Mouse (Mus musculus): Measurements from ENCODE around the gene Fam83f.

Gene Fam83f

GRCm38 (mm10) chr15:80664444-80664843 is 7.2 kb upstream of the Fam83f start:
- no peak for DNase-seq (ENCODE audit: low read depth, low spot score)

DNA sequence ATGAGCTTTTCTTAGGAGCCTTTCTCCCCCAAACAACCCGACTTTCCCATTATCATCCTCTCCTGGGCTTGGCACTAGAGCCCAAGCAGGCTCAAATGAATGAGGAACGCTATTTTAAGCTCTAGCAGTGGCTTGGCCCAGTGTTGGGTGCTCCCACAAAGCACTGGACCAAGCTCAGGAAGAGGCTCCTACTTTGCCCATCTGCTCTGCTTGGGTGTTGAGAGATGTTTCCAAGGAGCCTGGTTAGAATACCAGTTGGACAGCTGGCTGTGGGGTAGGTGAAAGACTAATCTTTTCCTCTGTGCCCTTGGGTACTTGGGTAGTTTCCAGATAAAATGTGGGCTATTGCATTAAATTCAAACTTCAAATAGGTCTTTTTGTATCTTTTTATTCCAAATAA is 1.2 kb downstream of the Fam83f start:
- no peak for DNase-seq (ENCODE audit: low read depth, low spot score)

DNA sequence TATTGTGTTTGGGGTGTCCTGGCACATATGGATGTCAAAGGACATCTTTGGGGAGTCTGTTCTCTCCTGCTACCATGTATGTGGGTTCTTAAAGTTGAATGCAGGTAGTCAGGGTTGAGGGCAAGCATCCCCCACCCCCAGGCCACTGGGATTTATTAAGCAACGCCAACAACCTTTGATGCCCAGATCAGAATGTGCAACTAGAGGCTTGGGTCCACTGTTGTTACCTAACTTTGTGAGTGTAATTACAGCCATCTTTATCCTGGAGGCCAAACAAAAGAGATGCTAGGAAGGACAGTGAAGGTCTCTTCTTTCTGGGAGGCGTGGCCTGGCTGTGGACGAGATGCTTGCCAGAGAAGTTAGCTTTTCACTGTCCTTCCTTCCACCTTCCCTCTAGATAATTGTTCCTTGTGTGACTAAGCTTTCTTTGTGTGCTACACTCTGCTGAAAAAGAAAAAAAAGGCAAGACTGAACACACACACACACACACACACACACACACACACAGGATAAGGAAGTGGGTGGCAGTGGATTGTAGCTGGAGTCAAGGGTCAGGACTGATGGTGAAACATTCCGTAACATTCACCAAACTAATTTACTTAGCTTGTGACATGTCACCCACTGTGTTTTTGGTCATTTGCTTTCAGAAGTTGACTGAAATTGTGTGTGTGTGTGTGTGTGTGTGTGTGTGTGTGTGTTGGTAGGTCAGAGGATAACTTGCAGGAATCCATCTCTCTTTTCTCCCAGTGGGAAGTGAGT is 1.9 kb downstream of the Fam83f start:
- DNase-seq (ENCODE audit: low read depth, low spot score), result no peak

GRCm38 (mm10) chr15:80674700-80675099 is 3.1 kb downstream of the Fam83f start:
- DNase-seq (ENCODE audit: low read depth, low spot score), result no peak

DNA sequence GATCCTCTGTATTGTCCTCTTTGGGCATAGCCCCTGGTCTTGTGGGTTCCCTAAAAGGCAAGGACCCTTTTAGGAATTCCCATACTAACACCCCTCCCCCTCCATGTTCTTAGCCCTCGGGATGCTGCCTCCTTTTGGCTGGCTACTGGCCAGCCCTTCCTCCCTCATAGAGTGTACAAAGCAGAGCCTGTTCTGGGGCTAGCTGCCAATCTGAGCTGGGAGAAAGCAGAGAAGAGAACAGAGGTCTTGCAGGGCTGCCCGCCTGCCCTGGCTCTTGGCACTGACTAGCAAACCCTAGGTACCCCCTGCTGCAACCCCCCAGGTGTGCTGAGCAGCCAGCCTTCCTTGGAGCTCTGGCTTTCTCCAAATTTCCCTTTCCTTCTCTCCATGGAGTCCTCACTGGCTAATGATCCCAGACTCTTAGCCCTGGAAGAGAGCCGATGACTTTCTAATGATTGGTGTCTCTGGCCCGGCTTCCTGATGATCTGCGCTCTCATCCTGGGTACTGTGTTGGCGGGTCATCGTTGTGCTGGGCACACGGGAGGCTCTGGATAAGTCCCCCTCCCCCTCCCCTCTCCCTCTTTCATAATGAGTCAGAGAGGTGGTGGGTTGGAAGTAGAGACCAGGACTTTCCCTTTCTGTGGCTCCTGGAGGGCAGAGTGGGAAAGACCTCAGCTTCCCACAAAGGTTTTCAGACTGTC is 8.0 kb downstream of the Fam83f start:
- DNase-seq (ENCODE audit: low read depth, low spot score), result no peak

- no peak for DNase-seq (ENCODE audit: low read depth, low spot score)
These were observed 8.8 kb downstream of the Fam83f start for GRCm38 (mm10) chr15:80680347-80681030.

GRCm38 (mm10) chr15:80681466-80681881 is 9.8 kb downstream of the Fam83f start:
- DNase-seq (ENCODE audit: low read depth, low spot score), result no peak

DNA sequence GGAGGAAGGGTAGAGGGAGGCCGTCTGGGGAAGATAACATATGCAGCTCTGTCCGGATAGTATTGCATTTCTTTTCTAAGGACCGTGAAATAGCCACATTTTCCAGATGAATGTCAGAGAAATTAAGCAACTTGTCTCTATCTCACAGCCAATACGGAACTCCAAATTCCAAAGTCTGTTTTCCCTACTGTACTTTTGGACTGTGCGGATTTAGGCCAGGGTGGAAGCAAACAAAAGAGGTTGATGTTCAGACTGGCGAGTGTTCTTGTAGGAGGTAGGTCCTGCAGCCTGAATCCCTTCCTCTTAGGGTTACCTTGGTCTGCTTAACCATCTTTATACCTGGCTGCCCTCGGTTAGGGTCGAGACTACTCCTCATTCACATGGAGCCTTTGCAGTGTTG is 10.7 kb downstream of the Fam83f start:
- DNase-seq (ENCODE audit: low read depth, low spot score), result no peak

- DNase-seq (ENCODE audit: low read depth, low spot score), result no peak
These were observed 11.5 kb downstream of the Fam83f start for GRCm38 (mm10) chr15:80683151-80683550.

DNA sequence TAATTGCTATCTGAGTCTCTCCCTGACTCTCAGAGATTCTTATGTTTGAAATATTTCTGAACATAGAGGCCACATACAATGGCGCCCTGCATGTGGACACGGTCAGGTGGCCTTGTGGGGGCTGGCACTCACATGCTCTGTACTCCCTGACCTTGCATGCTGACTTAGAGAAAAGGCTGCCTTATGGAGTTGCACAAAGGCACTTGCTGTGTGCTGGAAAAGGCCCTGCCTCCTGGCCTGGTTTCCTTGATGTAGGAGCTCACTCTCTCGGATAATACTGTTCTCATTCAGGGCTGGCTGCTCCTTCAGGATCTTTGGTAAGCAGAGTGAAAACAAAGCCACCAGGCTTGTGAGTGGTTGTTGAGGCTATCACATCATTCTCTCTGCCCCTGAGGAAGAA is 12.3 kb downstream of the Fam83f start:
- no peak for DNase-seq (ENCODE audit: low read depth, low spot score)

DNA sequence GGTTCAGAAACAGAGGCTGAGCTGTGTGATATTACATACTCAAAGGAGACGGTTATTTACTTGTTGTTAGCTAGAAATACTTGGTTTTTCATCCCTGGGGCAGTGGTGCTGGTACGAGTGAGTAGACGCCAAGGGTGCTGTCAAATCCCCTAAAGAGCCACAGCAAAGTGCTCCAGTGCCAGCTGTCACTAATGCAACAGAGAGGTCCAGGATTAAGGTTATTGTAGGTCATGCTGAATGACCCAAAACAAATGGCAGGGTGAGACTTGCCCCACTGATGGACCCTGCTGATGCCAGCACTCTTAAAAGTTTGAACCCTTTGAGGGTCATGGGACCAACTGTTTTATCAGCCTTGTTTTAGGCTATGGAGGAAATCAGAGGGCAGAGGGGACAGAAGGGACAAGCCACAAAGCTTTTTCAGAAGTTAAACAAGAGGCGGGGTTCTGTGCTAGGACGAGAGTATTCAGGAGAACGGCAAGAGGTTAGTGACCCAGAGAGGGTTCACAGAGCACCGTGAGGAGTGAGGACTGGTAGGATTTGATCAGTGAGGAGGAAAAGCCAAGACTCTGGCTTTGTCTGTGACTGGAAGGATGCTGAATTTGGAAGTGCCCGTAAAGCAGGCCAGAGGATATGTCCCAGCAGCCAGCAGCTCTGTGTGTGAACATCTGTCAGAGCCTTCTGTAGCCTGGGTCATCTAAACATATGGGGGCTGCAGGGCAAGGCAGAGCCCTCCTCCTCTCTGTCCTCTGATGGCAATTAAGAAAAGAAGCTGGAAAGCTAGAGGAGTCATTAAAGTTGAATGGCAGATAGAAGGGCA is 13.3 kb downstream of the Fam83f start:
- DNase-seq (ENCODE audit: low read depth, low spot score), result no peak

DNA sequence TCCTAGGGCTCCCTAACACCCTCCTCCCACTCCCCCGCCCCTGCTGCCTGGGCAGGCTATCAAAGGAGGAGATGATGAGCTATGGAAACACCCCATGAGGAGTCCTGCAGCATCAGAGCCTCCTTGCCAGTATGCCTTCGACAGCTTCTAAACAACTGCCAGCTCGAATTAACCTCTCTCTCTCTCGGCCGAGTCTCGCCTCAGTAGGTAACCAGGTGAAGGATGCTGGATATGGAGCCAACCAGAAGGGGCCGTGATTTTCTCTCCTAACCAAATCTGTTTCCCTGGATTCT is 13.9 kb downstream of the Fam83f start:
- DNase-seq (ENCODE audit: low read depth, low spot score), result no peak

DNA sequence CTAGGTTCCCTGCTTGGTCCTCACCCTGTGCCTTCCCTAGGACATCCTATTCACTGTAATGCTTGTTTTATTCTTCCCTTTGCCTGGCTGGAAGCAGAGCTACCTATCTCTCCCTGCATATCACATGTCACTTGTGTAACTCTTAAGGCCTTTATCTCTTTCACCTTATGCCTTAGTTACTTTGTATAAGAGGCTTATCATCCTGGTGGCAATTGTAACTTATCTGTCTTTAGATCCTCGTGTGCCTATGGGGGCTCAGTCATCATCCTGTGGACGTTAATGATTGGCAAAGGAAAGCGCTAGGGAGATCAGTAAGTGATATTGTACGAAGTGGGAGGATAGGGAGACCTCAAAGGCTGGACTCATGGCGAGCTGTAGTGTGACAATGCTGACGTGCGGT is 16.9 kb downstream of the Fam83f start:
- no peak for DNase-seq (ENCODE audit: low read depth, low spot score)

GRCm38 (mm10) chr15:80693492-80693891 is 21.8 kb downstream of the Fam83f start:
- DNase-seq (ENCODE audit: low read depth, low spot score), result no peak

DNA sequence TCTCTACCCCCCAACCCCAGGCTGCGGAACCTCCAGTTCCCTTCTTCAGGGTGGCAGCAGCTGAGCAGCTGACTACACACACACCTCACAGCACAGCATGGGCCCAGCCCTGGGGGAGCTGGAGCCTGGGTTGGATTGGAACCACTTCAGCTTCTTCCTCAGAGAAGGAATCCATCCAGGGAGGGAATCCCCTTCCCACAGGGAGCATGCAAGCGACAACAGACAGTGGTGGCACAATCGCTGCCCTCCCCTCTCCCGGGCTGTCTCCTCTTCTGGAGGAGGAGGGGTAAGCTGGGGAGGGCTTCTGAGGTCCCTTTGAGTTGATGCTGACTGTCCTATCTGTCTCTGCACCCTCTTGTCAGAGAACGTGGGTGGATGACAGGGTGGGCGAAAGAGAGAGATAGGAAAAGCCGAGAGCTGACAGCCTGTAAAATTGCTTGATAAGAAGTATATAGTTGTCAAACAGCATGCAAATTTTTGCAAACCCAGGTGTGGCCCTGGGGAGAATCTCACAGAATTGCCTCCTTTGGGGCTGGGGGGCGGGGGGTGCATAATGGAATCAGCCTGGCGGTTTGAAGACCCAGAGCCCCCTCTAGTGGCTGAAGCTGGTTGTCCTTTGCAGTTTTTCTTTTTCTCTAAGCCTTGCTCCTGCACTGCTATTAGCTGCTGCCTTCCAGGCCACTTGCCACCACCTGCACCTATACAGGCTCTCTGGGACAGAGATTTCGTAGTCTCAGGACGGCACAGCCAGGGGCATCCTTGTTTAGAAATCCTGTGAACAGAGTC is 22.7 kb downstream of the Fam83f start:
- peak; percentile 60 for DNase-seq (ENCODE audit: low read depth, low spot score)

GRCm38 (mm10) chr15:80697564-80697963 is 25.9 kb downstream of the Fam83f start:
- DNase-seq (ENCODE audit: low read depth, low spot score), result no peak

DNA sequence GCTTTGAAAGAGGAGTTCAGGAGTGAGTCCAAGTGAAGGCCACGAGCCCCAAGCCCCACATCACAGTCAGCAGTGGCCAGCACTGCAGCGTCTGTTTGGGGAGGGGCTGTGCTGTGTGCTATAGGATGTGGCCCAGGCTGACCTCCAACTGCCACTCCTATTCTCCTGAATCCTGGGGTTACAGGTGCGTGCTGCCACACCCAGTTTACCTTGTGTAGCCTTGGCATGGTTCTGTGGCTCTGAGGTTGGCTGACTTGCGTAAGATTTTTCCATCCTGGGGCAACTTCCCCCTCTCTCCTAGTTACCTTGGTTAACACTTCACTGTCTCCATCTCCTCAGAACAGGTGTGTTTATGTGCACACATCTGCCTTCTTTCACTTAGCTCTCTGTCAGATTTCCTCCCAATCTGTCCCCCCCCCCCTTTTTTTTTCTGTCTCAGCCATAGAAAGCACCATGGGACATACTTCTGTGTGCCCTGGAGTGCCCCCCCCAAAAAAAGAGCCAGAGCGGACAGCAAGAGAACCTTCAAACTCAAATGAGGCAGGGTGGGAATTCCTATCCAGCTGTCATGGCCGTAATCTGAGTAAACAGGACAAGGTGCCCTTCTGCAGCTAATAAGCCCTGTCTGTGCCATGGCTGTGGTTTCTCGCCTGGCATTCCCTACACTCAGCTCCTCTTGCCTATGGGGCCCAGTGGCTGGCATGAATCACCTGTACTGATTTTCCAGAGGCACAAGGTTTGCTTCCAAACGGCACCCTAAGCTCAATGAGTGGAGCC is 30.0 kb downstream of the Fam83f start:
- no peak for DNase-seq (ENCODE audit: low read depth, low spot score)

DNA sequence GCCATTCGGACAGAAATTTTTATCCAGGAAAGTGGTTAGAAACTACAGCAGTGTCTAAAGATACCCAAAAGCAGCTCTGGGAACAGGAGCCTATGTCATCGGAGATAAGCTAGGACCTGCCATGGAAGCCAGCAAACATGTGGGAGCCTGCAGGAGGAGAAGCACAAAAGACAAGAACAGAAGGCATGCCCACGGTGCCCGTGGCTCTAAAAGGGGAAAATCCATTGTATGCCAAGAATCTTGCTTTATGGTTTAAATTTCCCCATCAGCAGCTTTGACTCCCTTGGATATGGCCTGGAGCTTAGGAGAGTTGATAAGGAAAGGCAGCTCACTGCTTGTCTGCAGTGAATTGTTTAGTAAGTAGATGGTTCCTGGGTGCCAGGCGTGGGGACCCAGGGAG is 31.3 kb downstream of the Fam83f start:
- no peak for DNase-seq (ENCODE audit: low read depth, low spot score)

- DNase-seq (ENCODE audit: low read depth, low spot score), result no peak
These were observed 31.8 kb downstream of the Fam83f start for GRCm38 (mm10) chr15:80703495-80703894.

DNA sequence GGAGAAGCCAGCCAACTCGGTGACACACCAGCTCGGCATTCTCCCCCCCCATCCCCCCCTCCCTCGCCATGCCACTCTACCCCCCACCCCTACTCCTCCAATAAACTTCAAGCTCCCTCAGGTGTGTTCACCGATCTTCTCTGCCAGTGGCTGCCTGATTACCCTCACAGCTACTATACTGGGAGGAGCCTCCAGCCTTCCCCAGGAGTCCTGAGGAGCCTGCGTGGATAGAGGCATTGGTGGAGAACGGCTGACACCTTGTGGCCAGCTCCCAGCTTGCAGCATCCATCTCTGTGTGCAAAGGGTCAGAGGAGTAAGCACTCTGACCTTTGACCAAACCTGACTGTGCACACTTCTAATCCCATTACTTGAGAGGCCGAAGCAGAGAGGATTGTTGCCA is 32.6 kb downstream of the Fam83f start:
- DNase-seq (ENCODE audit: low read depth, low spot score), result peak; percentile 74

Measured in retina, postnatal 7 days (tissue).